Mouse (Mus musculus): ENCODE measurements around the gene Aurkb. TPM values are rescaled to one million over a fixed set of nuclear protein-coding genes. Genes with fewer than 3 reads are reported as not detected.

Aurkb gene
- total and polyA plus RNA-seq, 3 experiments, result 0.21 to 1.1 (median 0.59) TPM

GRCm38 (mm10) chr11:69038173-69038572, 7.3 kb upstream of the Aurkb start:
- Histone ChIP-seq H3K4me1 (ENCODE audit: control insufficient read depth, insufficient read depth, low read length) (peaks cover 10% of the 10 kb centered on the region), H3K36me3 (ENCODE audit: control insufficient read depth, insufficient read depth, low read length) (no peaks in the 10 kb centered on the region), H3K79me2 (replicated peaks; ENCODE audit: control insufficient read depth, insufficient read depth, low read length) (no peaks in the 10 kb centered on the region), H3K9ac (ENCODE audit: low read depth, low read length) (no peak overlapping the region), H3K27me3 (ENCODE audit: control insufficient read depth, insufficient read depth, low read length) (no peaks in the 10 kb centered on the region), H3K27ac (no peak overlapping the region), H3K4me3 (no peak overlapping the region)
- TF ChIP-seq POLR2A (IDR thresholded peaks at IDR 0.05; ENCODE audit: insufficient read depth, low read depth, low read length) (no peak), EP300 (IDR thresholded peaks at IDR 0.05; ENCODE audit: insufficient read depth, low read depth, low read length) (no peak), CTCF (IDR thresholded peaks at IDR 0.05) (no peak)
- WGBS, result 81% methylated on average over 5 of the region's 5 CpGs
- intact Hi-C loops (cut with DNase I), result loop anchor here (5.0 kb wide), 1 partner anchor 71 kb away; the partner anchor contains the start of gene Slc25a35
- DNase-seq, result no peak

- TF ChIP-seq EP300 (IDR thresholded peaks at IDR 0.05; ENCODE audit: insufficient read depth, low read depth, low read length), result no peak
- TF ChIP-seq CTCF (IDR thresholded peaks at IDR 0.05), result no peak
- no peak for TF ChIP-seq POLR2A (IDR thresholded peaks at IDR 0.05; ENCODE audit: insufficient read depth, low read depth, low read length)
- H3K36me3 ChIP-seq (ENCODE audit: control insufficient read depth, insufficient read depth, low read length), result no peaks in the 10 kb centered on the region
- intact Hi-C loops (cut with DNase I), result no loop called here
- H3K4me3 ChIP-seq, result peak overlapping the region; percentile 70; the same call in 1 of the 2 replicates
- 18% methylated on average over 9 of the region's 9 CpGs for WGBS
- peaks cover 1% of the 10 kb centered on the region; the same call in 1 of the 2 replicates for H3K4me1 ChIP-seq (ENCODE audit: control insufficient read depth, insufficient read depth, low read length)
- no peaks in the 10 kb centered on the region for H3K27me3 ChIP-seq (ENCODE audit: control insufficient read depth, insufficient read depth, low read length)
- no peak overlapping the region for H3K27ac ChIP-seq
- no peak for DNase-seq
- no peak overlapping the region for H3K9ac ChIP-seq (ENCODE audit: low read depth, low read length)
- no peaks in the 10 kb centered on the region for H3K79me2 ChIP-seq (replicated peaks; ENCODE audit: control insufficient read depth, insufficient read depth, low read length)
Measured at GRCm38 (mm10) chr11:69046395-69046774, 938 bp downstream of the Aurkb start.

- no peak for DNase-seq
- TF ChIP-seq POLR2A (IDR thresholded peaks at IDR 0.05; ENCODE audit: insufficient read depth, low read depth, low read length), result no peak
- TF ChIP-seq CTCF (IDR thresholded peaks at IDR 0.05), result no peak
- no peak for TF ChIP-seq EP300 (IDR thresholded peaks at IDR 0.05; ENCODE audit: insufficient read depth, low read depth, low read length)
- Histone ChIP-seq H3K4me1 (ENCODE audit: control insufficient read depth, insufficient read depth, low read length) (peaks cover 1% of the 10 kb centered on the region; the same call in 1 of the 2 replicates), H3K4me3 (no peak overlapping the region), H3K79me2 (replicated peaks; ENCODE audit: control insufficient read depth, insufficient read depth, low read length) (no peaks in the 10 kb centered on the region), H3K27me3 (ENCODE audit: control insufficient read depth, insufficient read depth, low read length) (no peaks in the 10 kb centered on the region), H3K9ac (ENCODE audit: low read depth, low read length) (no peak overlapping the region), H3K36me3 (ENCODE audit: control insufficient read depth, insufficient read depth, low read length) (no peaks in the 10 kb centered on the region), H3K27ac (no peak overlapping the region)
- intact Hi-C loops (cut with DNase I), result no loop called here
- WGBS, result 86% methylated on average over 12 of the region's 12 CpGs
Measured at GRCm38 (mm10) chr11:69047592-69047991, 2.1 kb downstream of the Aurkb start.

- WGBS, result 88% methylated on average over 14 of the region's 14 CpGs
Measured at GRCm38 (mm10) chr11:69048151-69048550, 2.7 kb downstream of the Aurkb start.

GRCm38 (mm10) chr11:69050748-69051147, 5.3 kb downstream of the Aurkb start:
- no peaks in the 10 kb centered on the region for H3K79me2 ChIP-seq (replicated peaks; ENCODE audit: control insufficient read depth, insufficient read depth, low read length)

More at GRCm38 (mm10) chr11:69048151-69048550, 2.7 kb downstream of the Aurkb start:
- no peak overlapping the region for H3K9ac ChIP-seq (ENCODE audit: low read depth, low read length)
- no peaks in the 10 kb centered on the region for H3K36me3 ChIP-seq (ENCODE audit: control insufficient read depth, insufficient read depth, low read length)
- no peak overlapping the region for H3K4me3 ChIP-seq
- no peaks in the 10 kb centered on the region for H3K27me3 ChIP-seq (ENCODE audit: control insufficient read depth, insufficient read depth, low read length)
- DNase-seq, result no peak
- no peak overlapping the region for H3K27ac ChIP-seq
- TF ChIP-seq POLR2A (IDR thresholded peaks at IDR 0.05; ENCODE audit: insufficient read depth, low read depth, low read length) (no peak), CTCF (IDR thresholded peaks at IDR 0.05) (no peak), EP300 (IDR thresholded peaks at IDR 0.05; ENCODE audit: insufficient read depth, low read depth, low read length) (no peak)
- peaks cover 1% of the 10 kb centered on the region; the same call in 1 of the 2 replicates for H3K4me1 ChIP-seq (ENCODE audit: control insufficient read depth, insufficient read depth, low read length)
- intact Hi-C loops (cut with DNase I), result no loop called here
- no peaks in the 10 kb centered on the region for H3K79me2 ChIP-seq (replicated peaks; ENCODE audit: control insufficient read depth, insufficient read depth, low read length)

GRCm38 (mm10) chr11:69051771-69052170, 6.3 kb downstream of the Aurkb start:
- H3K4me3 ChIP-seq, result no peak overlapping the region
- DNase-seq, result no peak
- TF ChIP-seq CTCF (IDR thresholded peaks at IDR 0.05) (no peak), POLR2A (IDR thresholded peaks at IDR 0.05; ENCODE audit: insufficient read depth, low read depth, low read length) (no peak), EP300 (IDR thresholded peaks at IDR 0.05; ENCODE audit: insufficient read depth, low read depth, low read length) (no peak)
- H3K79me2 ChIP-seq (replicated peaks; ENCODE audit: control insufficient read depth, insufficient read depth, low read length), result no peaks in the 10 kb centered on the region
- intact Hi-C loops (cut with DNase I), result no loop called here
- WGBS, result 91% methylated on average over 4 of the region's 4 CpGs
- H3K27ac ChIP-seq, result no peak overlapping the region
- H3K4me1 ChIP-seq (ENCODE audit: control insufficient read depth, insufficient read depth, low read length), result no peaks in the 10 kb centered on the region
- H3K9ac ChIP-seq (ENCODE audit: low read depth, low read length), result no peak overlapping the region
- H3K27me3 ChIP-seq (ENCODE audit: control insufficient read depth, insufficient read depth, low read length), result no peaks in the 10 kb centered on the region
- H3K36me3 ChIP-seq (ENCODE audit: control insufficient read depth, insufficient read depth, low read length), result no peaks in the 10 kb centered on the region

More at GRCm38 (mm10) chr11:69050748-69051147, 5.3 kb downstream of the Aurkb start:
- intact Hi-C loops (cut with DNase I), result no loop called here
- no peak for DNase-seq
- no peaks in the 10 kb centered on the region for H3K36me3 ChIP-seq (ENCODE audit: control insufficient read depth, insufficient read depth, low read length)
- no peak overlapping the region for H3K4me3 ChIP-seq
- no peak overlapping the region for H3K27ac ChIP-seq
- H3K27me3 ChIP-seq (ENCODE audit: control insufficient read depth, insufficient read depth, low read length), result no peaks in the 10 kb centered on the region
- WGBS, result 93% methylated on average over 8 of the region's 8 CpGs
- no peak for TF ChIP-seq POLR2A (IDR thresholded peaks at IDR 0.05; ENCODE audit: insufficient read depth, low read depth, low read length)
- no peak for TF ChIP-seq CTCF (IDR thresholded peaks at IDR 0.05)
- TF ChIP-seq EP300 (IDR thresholded peaks at IDR 0.05; ENCODE audit: insufficient read depth, low read depth, low read length), result no peak
- H3K9ac ChIP-seq (ENCODE audit: low read depth, low read length), result no peak overlapping the region
- H3K4me1 ChIP-seq (ENCODE audit: control insufficient read depth, insufficient read depth, low read length), result peaks cover 1% of the 10 kb centered on the region; the same call in 1 of the 2 replicates

All from heart, adult 2 months (tissue).